Mouse (Mus musculus): Measurements from ENCODE around the gene Mien1.

DNA sequence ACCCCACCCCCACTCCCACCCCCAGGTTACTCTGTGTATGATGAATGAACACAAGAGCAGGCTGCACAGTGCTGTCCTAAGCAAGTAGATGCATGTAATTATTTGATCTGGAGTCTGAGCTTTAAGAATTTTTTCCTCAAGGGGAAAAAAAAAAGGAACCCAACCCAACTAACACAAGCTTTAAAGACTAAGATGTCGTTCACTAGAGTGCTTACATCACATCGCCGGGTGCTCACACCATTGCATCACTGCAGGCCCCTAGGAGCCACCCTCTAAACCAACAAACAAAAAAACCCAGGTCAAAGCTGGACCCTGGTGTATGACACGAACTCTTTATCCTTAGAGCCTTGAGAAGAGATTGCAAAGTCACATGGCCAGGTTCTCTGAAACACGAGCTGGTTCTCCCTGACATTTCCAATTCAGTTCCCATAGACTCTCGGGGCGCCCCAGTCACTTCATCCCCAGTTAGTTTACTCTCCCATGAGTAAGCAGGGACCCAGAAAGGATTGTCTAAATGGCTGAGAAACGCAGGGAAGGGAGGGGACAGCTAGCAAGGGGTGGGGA, 35.2 kb upstream of the Mien1 start:
- no peak for TF ChIP-seq CTCF (IDR thresholded peaks at IDR 0.05; ENCODE audit: low read depth)
- TF ChIP-seq EP300 (IDR thresholded peaks at IDR 0.05; ENCODE audit: low read depth): no peak

Measured in liver, postnatal 0 days (tissue).